Mouse (Mus musculus) spleen, adult 2 months (tissue): Measurements from ENCODE around the gene Gabarapl1. TPM values are rescaled to one million over a fixed set of nuclear protein-coding genes. Genes with fewer than 3 reads are reported as not detected.

Experiments used
- DNase-seq, 2 experiments: peaks; one replicate each; pipeline versions ENCODE4 v3.0.0 to v3.0.0-alpha.2; 2012 to 2021; ENCODE audit warnings: low spot score in 2 of 2, low read depth in 1 of 2
- H3K27ac ChIP-seq: fragments of 200-500 bp; 2 replicates; pipeline ENCODE4 v1.5.1; 2012; ENCODE audit warnings: low read length, inconsistent platforms; ENCODE audit not compliant: insufficient read depth
- H3K27me3 ChIP-seq: fragments of 200-500 bp; 2 replicates; pipeline ENCODE4 v1.6.1; 2012; ENCODE audit warnings: mild to moderate bottlenecking, moderate library complexity, low read length, inconsistent platforms; ENCODE audit not compliant: control insufficient read depth, insufficient read depth
- H3K36me3 ChIP-seq: fragments of 200-500 bp; 2 replicates; pipeline ENCODE4 v1.6.1; 2012; ENCODE audit warnings: mild to moderate bottlenecking, low read length, inconsistent platforms; ENCODE audit not compliant: control insufficient read depth, insufficient read depth
- H3K4me1 ChIP-seq: fragments of 200-500 bp; 2 replicates; pipeline ENCODE4 v1.6.1; 2011; ENCODE audit warnings: inconsistent platforms; ENCODE audit not compliant: control insufficient read depth, insufficient read depth, insufficient read length
- H3K4me3 ChIP-seq: fragments of 200-500 bp; 2 replicates; pipeline ENCODE4 v1.5.1; 2011; ENCODE audit warnings: mild to moderate bottlenecking, inconsistent platforms; ENCODE audit not compliant: insufficient read depth, insufficient read length; ENCODE audit errors: extremely low read depth
- CTCF ChIP-seq: fragments of 200-500 bp; IDR thresholded peaks from 2 replicates; pipeline ENCODE4 v1.5.1; 2011; ENCODE audit warnings: mild to moderate bottlenecking, inconsistent platforms; ENCODE audit not compliant: insufficient read depth, insufficient read length, insufficient replicate concordance; ENCODE audit errors: extremely low read depth
- POLR2A ChIP-seq: fragments of 200-500 bp; IDR thresholded peaks from 2 replicates; pipeline ENCODE4 v1.6.1; 2011; ENCODE audit warnings: low read depth, low read length, inconsistent platforms
- WGBS: fragments of 180-500 bp; shearing (Covaris S2); methylation state at CpG from one replicate; pipeline ENCODE4 v1.1.7; 2018; 5-methylcytosine and 5-hydroxymethylcytosine counted together
- polyA plus RNA-seq: library from polyadenylated mRNA; depleted of rRNA; stranded (reverse); fragments of >200 nt; gene quantifications from 2 replicates; pipeline ENCODE4 v1.2.3, GENCODE M21; 2012

Gene Gabarapl1
- polyA plus RNA-seq, 1 experiment: 19.9 TPM

GRCm38 (mm10) chr6:129534627-129535190, 1.7 kb downstream of the Gabarapl1 start:
- Histone ChIP-seq H3K4me1 (no peaks in the 10 kb centered on the region), H3K4me3 (no peak overlapping the region), H3K27me3 (no peaks in the 10 kb centered on the region), H3K27ac (no peak overlapping the region), H3K36me3 (no peaks in the 10 kb centered on the region)
- WGBS: 49% methylated on average over 4 of the region's 4 CpGs
- no peak for DNase-seq
- TF ChIP-seq POLR2A: no peak
- no peak for TF ChIP-seq CTCF

DNA sequence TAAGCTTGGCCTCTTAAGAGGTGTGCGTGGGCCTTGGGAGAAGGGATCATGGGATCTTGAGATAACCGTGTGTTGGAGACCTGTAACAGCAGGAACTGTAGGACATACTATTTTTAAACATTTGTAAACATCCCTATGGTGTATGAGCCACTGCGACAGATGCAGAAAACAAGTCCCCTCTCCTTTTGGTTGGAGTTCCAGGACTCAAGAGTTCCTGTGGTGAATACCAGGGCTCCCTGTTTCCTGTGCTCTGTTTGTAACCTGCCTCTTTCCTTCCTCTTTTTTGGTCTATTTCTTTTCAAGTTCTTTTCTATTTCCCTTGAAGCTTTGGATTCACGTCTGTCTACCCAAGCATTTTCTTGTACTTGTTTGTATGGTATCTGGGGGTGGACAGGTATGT, 2.8 kb downstream of the Gabarapl1 start:
- 16% methylated on average over 4 of the region's 4 CpGs for WGBS
- DNase-seq: no peak
- Histone ChIP-seq H3K27me3 (no peaks in the 10 kb centered on the region), H3K4me1 (no peaks in the 10 kb centered on the region), H3K36me3 (no peaks in the 10 kb centered on the region), H3K27ac (no peak overlapping the region), H3K4me3 (no peak overlapping the region)
- no peak for TF ChIP-seq POLR2A

DNA sequence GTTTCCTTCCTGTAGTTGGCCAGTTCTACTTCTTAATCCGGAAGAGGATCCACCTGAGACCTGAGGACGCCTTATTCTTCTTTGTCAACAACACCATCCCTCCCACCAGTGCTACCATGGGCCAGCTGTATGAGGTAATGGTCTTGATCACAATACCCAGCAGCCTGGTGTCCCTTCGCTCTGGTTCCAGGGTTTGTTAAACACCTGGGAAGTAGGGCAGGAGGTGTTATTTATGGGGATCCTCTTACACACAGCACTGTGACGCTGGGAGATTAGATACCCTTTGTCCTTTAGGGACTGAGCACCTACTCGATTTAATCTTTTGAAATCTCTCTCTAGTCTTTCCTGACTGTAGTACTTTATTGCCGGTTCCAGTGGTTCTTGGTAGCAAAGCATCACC, 5.6 kb downstream of the Gabarapl1 start:
- no peak overlapping the region for H3K27ac ChIP-seq
- no peaks in the 10 kb centered on the region for H3K36me3 ChIP-seq
- no peaks in the 10 kb centered on the region for H3K4me1 ChIP-seq
- no peak overlapping the region for H3K4me3 ChIP-seq
- TF ChIP-seq POLR2A (no peak), CTCF (no peak)
- WGBS: 91% methylated on average over 6 of the region's 6 CpGs
- H3K27me3 ChIP-seq: no peaks in the 10 kb centered on the region
- DNase-seq: no peak

- H3K4me3 ChIP-seq: no peak overlapping the region
- WGBS: 96% methylated on average over 9 of the region's 9 CpGs
- H3K4me1 ChIP-seq: no peaks in the 10 kb centered on the region
- H3K27me3 ChIP-seq: no peaks in the 10 kb centered on the region
- H3K36me3 ChIP-seq: no peaks in the 10 kb centered on the region
- DNase-seq: no peak
- no peak overlapping the region for H3K27ac ChIP-seq
- TF ChIP-seq POLR2A (no peak), CTCF (no peak)
Measured at GRCm38 (mm10) chr6:129541931-129542330, 9.0 kb downstream of the Gabarapl1 start.

DNA sequence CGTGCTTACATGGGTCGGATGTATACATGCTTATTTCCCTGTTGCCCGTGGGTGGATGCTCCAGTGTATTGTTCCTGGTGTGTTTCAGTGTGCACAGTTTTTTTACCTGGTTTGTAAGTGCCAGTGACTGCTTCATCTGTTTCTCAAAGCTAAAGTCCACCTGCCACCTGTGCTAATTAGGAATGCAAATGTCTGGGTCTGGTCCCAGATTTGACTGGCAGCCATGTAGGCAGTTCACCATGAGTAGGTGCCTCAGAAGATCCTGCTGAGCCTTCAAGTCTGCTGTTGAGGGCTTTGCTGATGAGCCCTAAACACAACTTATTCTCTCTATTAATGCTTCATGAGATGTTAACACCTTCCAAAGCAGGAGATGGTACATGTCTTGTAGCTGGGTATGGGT, 9.6 kb downstream of the Gabarapl1 start:
- no peaks in the 10 kb centered on the region for H3K36me3 ChIP-seq
- no peaks in the 10 kb centered on the region for H3K4me1 ChIP-seq
- H3K4me3 ChIP-seq: no peak overlapping the region
- DNase-seq: no peak
- 84% methylated on average over 3 of the region's 3 CpGs for WGBS
- no peak for TF ChIP-seq CTCF
- no peak for TF ChIP-seq POLR2A
- H3K27ac ChIP-seq: no peak overlapping the region
- H3K27me3 ChIP-seq: no peaks in the 10 kb centered on the region

DNA sequence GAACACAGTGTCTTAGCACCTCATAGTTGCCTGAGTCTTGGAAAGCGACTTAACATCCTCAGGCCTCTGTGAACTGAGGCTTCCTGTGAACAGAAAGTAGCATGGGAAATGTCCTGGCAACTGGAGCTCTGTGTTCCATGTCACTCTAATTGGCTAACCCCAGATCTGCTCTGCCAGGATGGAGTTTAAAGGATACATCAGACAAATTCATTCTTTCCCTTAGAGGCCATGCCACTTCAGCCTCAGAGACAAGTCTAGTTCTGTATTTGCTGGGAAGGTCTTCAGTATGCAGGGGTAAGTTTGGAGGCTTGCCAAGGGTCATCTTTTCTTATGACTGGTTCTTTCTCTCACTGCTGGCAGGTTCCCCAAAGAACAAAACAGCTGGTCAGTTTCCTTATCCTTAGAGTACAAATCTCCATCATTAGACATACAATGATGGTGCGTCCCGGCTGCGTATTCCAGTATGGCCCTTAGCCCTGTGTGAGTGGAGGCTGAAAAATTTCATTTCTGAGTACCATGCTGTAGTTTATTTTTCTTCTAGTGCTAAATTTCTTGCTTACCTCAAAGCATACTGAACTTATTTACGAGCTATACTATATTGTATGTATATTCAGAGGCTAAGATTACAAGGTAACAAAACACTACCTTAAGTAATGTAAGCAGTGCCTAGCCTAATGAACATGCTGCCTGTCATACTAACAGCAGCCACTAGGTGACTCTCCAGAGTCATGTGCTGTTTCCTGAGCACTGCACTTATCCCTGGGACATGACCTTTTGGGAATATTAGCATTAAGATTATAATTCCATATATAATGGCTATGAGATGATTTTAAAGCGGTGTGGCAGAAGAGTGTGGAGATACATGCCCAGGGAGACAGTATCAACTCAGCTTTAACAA, 11.0 kb downstream of the Gabarapl1 start:
- no peak for TF ChIP-seq POLR2A
- peak; percentile 48; the same call in 1 of the 2 replicates for TF ChIP-seq CTCF
- no peak overlapping the region for H3K27ac ChIP-seq
- 79% methylated on average over 6 of the region's 6 CpGs for WGBS
- no peak overlapping the region for H3K4me3 ChIP-seq
- H3K4me1 ChIP-seq: no peaks in the 10 kb centered on the region; the same call in 1 of the 2 replicates
- no peaks in the 10 kb centered on the region for H3K36me3 ChIP-seq
- DNase-seq: peak in 1 of 2 experiments; percentile 52
- H3K27me3 ChIP-seq: no peaks in the 10 kb centered on the region

DNA sequence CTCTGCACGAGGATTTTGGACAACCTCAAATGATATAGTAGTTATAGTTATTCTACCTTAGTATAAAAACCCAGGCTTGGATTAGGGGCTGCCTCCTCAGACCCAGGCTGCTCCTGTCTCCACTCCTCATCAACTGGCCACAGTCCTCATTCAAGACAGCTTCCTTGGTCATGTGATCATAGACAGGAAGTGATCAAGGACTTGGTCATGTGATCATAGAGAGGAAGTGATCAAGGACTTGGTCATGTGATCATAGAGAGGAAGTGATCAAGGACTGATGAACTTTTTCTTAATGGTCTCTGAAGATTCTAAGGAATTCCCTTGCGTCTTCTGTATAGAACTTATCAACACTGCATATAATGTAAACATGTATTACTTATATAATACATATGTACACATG, 14.3 kb downstream of the Gabarapl1 start:
- TF ChIP-seq CTCF (no peak), POLR2A (no peak)
- DNase-seq: no peak
- Histone ChIP-seq H3K36me3 (no peaks in the 10 kb centered on the region), H3K27me3 (no peaks in the 10 kb centered on the region), H3K4me1 (no peaks in the 10 kb centered on the region; the same call in 1 of the 2 replicates), H3K27ac (no peak overlapping the region), H3K4me3 (no peak overlapping the region)
- 89% methylated on average over 2 of the region's 2 CpGs for WGBS
